Mouse (Mus musculus): ENCODE measurements around the gene Tenm2. TPM values are rescaled to one million over a fixed set of nuclear protein-coding genes. Genes with fewer than 3 reads are reported as not detected.

The Tenm2 gene
- polyA plus RNA-seq, 1 experiment from 2014 or later = 1.4 TPM

- ATAC-seq (ENCODE audit: insufficient number of reproducible peaks, low FRiP score) = no peak
- 80% methylated on average over 6 of the region's 6 CpGs for WGBS
- no peak overlapping the region for H3K27ac ChIP-seq (ENCODE audit: poor library complexity, severe bottlenecking)
- no peaks in the 10 kb centered on the region for H3K9me3 ChIP-seq (replicated peaks)
- H3K36me3 ChIP-seq = no peaks in the 10 kb centered on the region
- no peak overlapping the region for H3K4me2 ChIP-seq
- peaks cover 3% of the 10 kb centered on the region; the same call in 1 of the 2 replicates for H3K4me1 ChIP-seq (replicated peaks)
- no peak overlapping the region for H3K4me3 ChIP-seq
- H3K27me3 ChIP-seq (replicated peaks) = no peaks in the 10 kb centered on the region
- H3K9ac ChIP-seq = no peak overlapping the region
Observed at GRCm38 (mm10) chr11:36351341-36351740, 884.4 kb downstream of the Tenm2 start.

DNA sequence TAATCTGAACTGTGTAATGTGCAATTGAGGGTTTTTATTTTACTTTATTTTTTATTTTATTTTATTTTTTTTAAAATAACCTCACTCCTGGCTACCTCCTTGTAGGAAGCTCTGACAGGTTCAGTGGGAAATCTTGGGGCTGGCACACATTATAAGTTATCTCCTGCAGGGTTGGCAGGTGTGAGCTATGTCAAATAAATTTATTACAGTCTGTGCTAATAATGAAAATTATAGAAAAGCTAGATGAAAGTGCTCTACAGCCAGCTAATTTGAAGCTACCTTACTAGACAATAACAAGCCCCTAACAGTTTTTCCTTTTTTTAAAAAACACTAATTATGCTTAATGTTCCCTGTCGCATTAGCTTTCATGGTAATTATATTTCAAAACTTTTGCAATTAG, 885.5 kb downstream of the Tenm2 start:
- H3K9me3 ChIP-seq (replicated peaks) = no peaks in the 10 kb centered on the region
- no peak for ATAC-seq (ENCODE audit: insufficient number of reproducible peaks, low FRiP score)
- no peaks in the 10 kb centered on the region for H3K27me3 ChIP-seq (replicated peaks)
- H3K36me3 ChIP-seq = no peaks in the 10 kb centered on the region
- H3K27ac ChIP-seq (ENCODE audit: poor library complexity, severe bottlenecking) = no peak overlapping the region
- no peak overlapping the region for H3K4me3 ChIP-seq
- H3K4me1 ChIP-seq (replicated peaks) = peaks cover 3% of the 10 kb centered on the region; the same call in 1 of the 2 replicates
- no peak overlapping the region for H3K9ac ChIP-seq
- no peak overlapping the region for H3K4me2 ChIP-seq
- WGBS = 84% methylated on average over 1 of the region's 1 CpGs

DNA sequence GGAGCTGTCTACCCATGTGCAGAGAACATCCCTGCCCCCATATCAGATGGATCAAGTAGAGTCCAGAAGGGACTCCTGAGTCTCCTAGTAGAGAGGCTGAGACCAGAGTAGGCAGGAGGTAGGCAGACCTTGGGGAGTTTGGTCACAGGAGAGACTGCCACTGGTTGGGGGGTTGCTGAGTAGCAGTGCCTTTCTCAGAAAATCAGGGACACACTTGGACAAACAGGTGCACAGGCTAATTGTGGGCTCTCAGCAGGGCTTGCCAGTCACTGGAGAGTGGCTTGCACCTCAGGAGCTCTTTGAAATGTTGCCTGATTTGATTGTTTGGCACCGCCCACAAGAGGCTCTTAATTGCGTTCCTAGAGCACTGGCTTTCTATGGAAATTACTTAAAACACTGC, 885.9 kb downstream of the Tenm2 start:
- Histone ChIP-seq H3K36me3 (no peaks in the 10 kb centered on the region), H3K9me3 (replicated peaks) (no peaks in the 10 kb centered on the region), H3K27ac (ENCODE audit: poor library complexity, severe bottlenecking) (no peak overlapping the region), H3K4me3 (no peak overlapping the region), H3K27me3 (replicated peaks) (no peaks in the 10 kb centered on the region), H3K4me1 (replicated peaks) (peaks cover 3% of the 10 kb centered on the region; the same call in 1 of the 2 replicates), H3K9ac (no peak overlapping the region), H3K4me2 (no peak overlapping the region)
- 78% methylated on average over 2 of the region's 2 CpGs for WGBS
- no peak for ATAC-seq (ENCODE audit: insufficient number of reproducible peaks, low FRiP score)

DNA sequence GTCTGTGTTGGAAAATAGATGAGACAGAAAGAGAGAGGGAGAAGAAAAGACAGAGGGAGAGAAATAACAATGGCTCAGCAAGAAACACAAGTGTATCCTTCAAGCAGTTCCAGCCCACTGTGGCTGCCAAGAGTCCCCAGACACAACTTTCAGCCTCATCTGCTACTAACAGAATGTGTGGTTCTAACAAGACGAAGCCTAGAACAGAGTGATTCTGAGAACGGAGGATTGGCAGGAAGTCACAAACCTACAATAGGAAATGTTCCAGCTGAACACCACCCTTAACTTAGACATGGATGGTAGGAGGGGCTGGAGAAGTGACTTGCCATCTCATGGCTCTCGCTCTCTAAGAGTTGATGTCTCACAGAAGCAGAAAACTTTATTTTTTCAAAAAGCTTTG, 894.0 kb downstream of the Tenm2 start:
- Histone ChIP-seq H3K9ac (no peak overlapping the region), H3K4me1 (replicated peaks) (no peaks in the 10 kb centered on the region), H3K36me3 (no peaks in the 10 kb centered on the region), H3K9me3 (replicated peaks) (no peaks in the 10 kb centered on the region), H3K4me2 (no peak overlapping the region), H3K4me3 (no peak overlapping the region), H3K27ac (ENCODE audit: poor library complexity, severe bottlenecking) (no peak overlapping the region), H3K27me3 (replicated peaks) (no peaks in the 10 kb centered on the region)
- no peak for ATAC-seq (ENCODE audit: insufficient number of reproducible peaks, low FRiP score)
- 79% methylated on average over 3 of the region's 3 CpGs for WGBS

DNA sequence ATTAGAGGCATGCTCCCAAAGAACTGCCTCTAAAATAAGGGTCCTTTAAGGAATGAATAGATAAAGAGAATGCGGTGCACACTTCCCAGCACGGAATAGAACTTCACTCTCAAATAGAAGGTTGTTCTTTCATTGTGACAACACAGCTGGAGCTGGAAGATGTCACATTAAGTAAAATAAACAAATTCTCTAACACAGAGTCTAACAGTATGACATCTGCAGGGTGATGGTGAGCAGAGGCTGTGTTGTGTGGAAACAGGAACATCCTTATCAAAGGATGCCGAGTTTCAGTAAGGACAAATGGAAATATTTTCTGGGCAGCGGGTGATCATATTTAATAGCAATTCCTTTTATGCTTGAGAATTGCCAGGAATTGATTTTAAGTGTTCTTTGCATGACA, 897.3 kb downstream of the Tenm2 start:
- Histone ChIP-seq H3K4me1 (replicated peaks) (peaks cover 10% of the 10 kb centered on the region), H3K36me3 (no peaks in the 10 kb centered on the region), H3K9me3 (replicated peaks) (no peaks in the 10 kb centered on the region), H3K4me3 (no peak overlapping the region), H3K9ac (no peak overlapping the region), H3K27me3 (replicated peaks) (no peaks in the 10 kb centered on the region), H3K27ac (ENCODE audit: poor library complexity, severe bottlenecking) (no peak overlapping the region), H3K4me2 (no peak overlapping the region)
- 37% methylated on average over 4 of the region's 4 CpGs for WGBS
- ATAC-seq (ENCODE audit: insufficient number of reproducible peaks, low FRiP score) = no peak

DNA sequence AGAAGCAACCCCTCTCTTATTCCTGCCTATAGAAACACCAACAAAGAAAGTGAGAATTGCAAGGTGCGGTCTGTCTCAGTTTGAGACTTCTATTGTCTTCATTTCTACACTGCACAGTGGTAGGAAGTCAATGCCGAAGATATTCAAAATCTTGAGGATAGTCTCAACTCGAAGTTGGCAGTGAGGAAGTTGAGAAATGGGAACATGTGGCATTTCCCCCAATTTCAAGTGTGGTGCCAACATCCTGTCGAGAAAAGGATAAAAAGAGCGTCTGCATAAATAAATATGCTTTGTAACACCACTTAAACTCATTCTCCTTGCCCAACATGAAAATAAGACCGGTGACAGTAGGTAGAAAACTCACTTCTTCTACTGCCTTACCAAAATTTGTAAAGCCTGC, 898.7 kb downstream of the Tenm2 start:
- Histone ChIP-seq H3K4me1 (replicated peaks) (peaks cover 12% of the 10 kb centered on the region), H3K4me2 (no peak overlapping the region), H3K4me3 (no peak overlapping the region), H3K9me3 (replicated peaks) (no peaks in the 10 kb centered on the region), H3K27ac (ENCODE audit: poor library complexity, severe bottlenecking) (no peak overlapping the region), H3K36me3 (no peaks in the 10 kb centered on the region), H3K27me3 (replicated peaks) (no peaks in the 10 kb centered on the region), H3K9ac (no peak overlapping the region)
- WGBS = 78% methylated on average over 6 of the region's 6 CpGs
- no peak for ATAC-seq (ENCODE audit: insufficient number of reproducible peaks, low FRiP score)

- H3K27ac ChIP-seq (ENCODE audit: poor library complexity, severe bottlenecking) = no peak overlapping the region
- no peaks in the 10 kb centered on the region for H3K36me3 ChIP-seq
- H3K9ac ChIP-seq = no peak overlapping the region
- no peaks in the 10 kb centered on the region for H3K9me3 ChIP-seq (replicated peaks)
- 76% methylated on average over 5 of the region's 5 CpGs for WGBS
- no peaks in the 10 kb centered on the region for H3K27me3 ChIP-seq (replicated peaks)
- no peak overlapping the region for H3K4me2 ChIP-seq
- H3K4me1 ChIP-seq (replicated peaks) = peaks cover 16% of the 10 kb centered on the region
- no peak overlapping the region for H3K4me3 ChIP-seq
- no peak for ATAC-seq (ENCODE audit: insufficient number of reproducible peaks, low FRiP score)
Observed at GRCm38 (mm10) chr11:36335147-36335546, 900.6 kb downstream of the Tenm2 start.

DNA sequence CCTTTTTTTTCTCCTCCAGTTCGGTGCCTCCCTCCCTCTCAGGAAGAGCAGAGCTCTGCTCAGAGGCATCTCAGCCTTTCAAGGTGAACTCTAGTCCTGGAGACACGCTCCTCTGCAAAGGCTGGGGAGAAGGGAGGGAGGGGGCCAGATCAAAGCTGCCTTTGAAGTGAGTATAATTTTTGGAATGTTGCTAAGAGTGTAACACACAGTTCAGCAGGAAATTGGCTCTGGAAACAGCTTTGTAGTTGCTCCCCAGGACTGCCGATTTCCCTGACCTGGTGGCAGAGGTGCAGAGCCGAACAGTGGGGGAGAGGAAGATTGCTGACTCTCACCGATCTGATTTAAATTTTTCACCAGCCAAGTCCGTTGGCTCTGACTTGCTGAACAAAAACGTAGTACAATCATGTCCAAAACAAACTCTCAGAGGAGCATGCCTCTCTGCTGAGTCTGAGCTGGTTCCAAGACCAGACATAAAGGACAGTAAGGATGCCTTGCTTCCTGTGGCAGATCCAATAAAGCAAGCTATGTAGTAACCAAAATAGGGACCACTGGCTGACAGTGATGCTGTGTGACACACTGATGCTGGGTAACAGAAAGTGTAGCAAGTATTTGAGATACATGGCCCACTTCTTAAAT, 901.5 kb downstream of the Tenm2 start:
- H3K9ac ChIP-seq = peak overlapping the region; percentile 24; the same call in 1 of the 2 replicates
- no peaks in the 10 kb centered on the region for H3K36me3 ChIP-seq
- ATAC-seq (ENCODE audit: insufficient number of reproducible peaks, low FRiP score) = no peak
- no peak overlapping the region for H3K4me3 ChIP-seq
- H3K4me2 ChIP-seq = peak overlapping the region; percentile 47
- no peak overlapping the region for H3K27ac ChIP-seq (ENCODE audit: poor library complexity, severe bottlenecking)
- no peaks in the 10 kb centered on the region for H3K9me3 ChIP-seq (replicated peaks)
- no peaks in the 10 kb centered on the region for H3K27me3 ChIP-seq (replicated peaks)
- H3K4me1 ChIP-seq (replicated peaks) = peaks cover 16% of the 10 kb centered on the region
- WGBS = 3% methylated on average over 7 of the region's 7 CpGs

DNA sequence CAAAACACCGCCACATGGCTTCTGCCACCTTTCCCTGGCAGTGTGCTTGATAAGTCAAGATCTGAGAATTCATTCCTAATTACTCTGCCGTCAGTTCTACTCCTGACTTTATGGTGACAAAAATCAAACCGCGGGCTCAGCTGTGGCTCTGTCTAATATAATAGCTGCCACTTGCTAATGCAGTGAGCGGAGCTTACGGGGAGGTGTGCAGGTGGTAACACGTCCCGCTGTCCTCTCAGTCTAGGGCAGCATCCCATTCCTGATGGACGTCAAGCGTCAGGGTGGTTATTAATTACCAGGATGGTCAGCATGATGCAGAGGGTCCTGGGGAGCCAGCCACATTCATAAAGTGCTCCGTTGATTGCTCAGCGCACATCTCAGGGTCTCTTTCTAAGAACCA, 903.5 kb downstream of the Tenm2 start:
- WGBS = 70% methylated on average over 12 of the region's 12 CpGs
- H3K36me3 ChIP-seq = no peaks in the 10 kb centered on the region
- no peak overlapping the region for H3K4me2 ChIP-seq
- no peaks in the 10 kb centered on the region for H3K27me3 ChIP-seq (replicated peaks)
- no peak overlapping the region for H3K27ac ChIP-seq (ENCODE audit: poor library complexity, severe bottlenecking)
- no peak for ATAC-seq (ENCODE audit: insufficient number of reproducible peaks, low FRiP score)
- H3K9me3 ChIP-seq (replicated peaks) = no peaks in the 10 kb centered on the region
- peaks cover 16% of the 10 kb centered on the region for H3K4me1 ChIP-seq (replicated peaks)
- no peak overlapping the region for H3K4me3 ChIP-seq
- no peak overlapping the region for H3K9ac ChIP-seq

DNA sequence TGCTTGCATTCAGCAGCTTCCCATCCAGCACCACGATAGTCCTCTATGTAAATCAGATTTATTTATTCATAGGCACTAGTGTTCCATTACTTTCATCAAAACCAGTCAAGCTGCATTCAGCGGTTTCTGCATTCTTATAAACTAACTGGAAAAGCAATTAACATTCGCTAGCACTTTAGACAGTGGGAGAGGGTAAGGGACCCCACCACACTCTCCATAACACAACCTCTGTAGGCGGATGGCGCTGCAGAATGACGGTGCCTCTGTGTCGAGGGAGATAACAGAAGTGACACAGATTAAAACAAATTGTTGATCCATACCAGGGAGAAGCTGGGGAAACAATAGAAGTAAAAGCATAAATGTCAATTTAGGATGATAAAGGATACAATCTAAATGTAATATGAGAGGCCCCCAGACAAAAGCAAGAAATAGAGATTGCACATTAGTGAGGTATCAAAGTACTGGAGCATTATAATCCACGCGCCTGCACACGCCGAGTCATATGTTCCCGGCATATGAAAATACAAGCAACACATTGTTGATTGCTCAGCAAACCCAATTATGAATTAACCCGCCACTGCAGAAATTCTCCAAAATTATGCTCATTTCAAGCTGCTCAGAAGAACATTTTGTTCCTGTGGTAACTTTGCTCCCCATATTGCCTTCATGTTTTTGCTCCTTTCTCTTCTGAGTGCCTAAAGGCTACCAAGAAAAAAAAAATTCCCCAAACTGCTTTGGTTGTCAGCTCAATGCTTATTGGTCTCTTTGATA, 904.2 kb downstream of the Tenm2 start:
- H3K27me3 ChIP-seq (replicated peaks) = no peaks in the 10 kb centered on the region
- no peak overlapping the region for H3K4me2 ChIP-seq
- peaks cover 16% of the 10 kb centered on the region for H3K4me1 ChIP-seq (replicated peaks)
- H3K36me3 ChIP-seq = no peaks in the 10 kb centered on the region
- no peak overlapping the region for H3K4me3 ChIP-seq
- no peak overlapping the region for H3K27ac ChIP-seq (ENCODE audit: poor library complexity, severe bottlenecking)
- ATAC-seq (ENCODE audit: insufficient number of reproducible peaks, low FRiP score) = no peak
- WGBS = 65% methylated on average over 13 of the region's 13 CpGs
- H3K9ac ChIP-seq = no peak overlapping the region
- H3K9me3 ChIP-seq (replicated peaks) = no peaks in the 10 kb centered on the region

- Histone ChIP-seq H3K27me3 (replicated peaks) (no peaks in the 10 kb centered on the region), H3K36me3 (no peaks in the 10 kb centered on the region), H3K9ac (no peak overlapping the region), H3K4me2 (no peak overlapping the region), H3K4me1 (replicated peaks) (peaks cover 6% of the 10 kb centered on the region), H3K4me3 (no peak overlapping the region), H3K9me3 (replicated peaks) (no peaks in the 10 kb centered on the region), H3K27ac (ENCODE audit: poor library complexity, severe bottlenecking) (no peak overlapping the region)
- WGBS = 72% methylated on average over 5 of the region's 5 CpGs
- ATAC-seq (ENCODE audit: insufficient number of reproducible peaks, low FRiP score) = no peak
Observed at GRCm38 (mm10) chr11:36327243-36327642, 908.5 kb downstream of the Tenm2 start.

Data from heart, embryonic 12.5 days (tissue).